Mouse (Mus musculus) gastrocnemius, postnatal 4 days (tissue): ENCODE data around the gene Olfr370. TPM values are rescaled to one million over a fixed set of nuclear protein-coding genes. Genes with fewer than 3 reads are reported as not detected.
"Not testable (repeated sequence)": the region's sequence is repeated elsewhere in the genome, so short reads cannot be mapped to it uniquely, and the experiment has no call there.

Source experiments
- DNase-seq, 2 experiments: peaks; one replicate each; pipeline ENCODE4 v3.0.0; 2021 to 2022; ENCODE audit warnings: low spot score in 2 of 2, mixed read lengths in 2 of 2
- long read RNA-seq, 2 experiments: library from polyadenylated mRNA; stranded (forward); transcript quantifications; one replicate each; pipeline ENCODE4 v2.0.0; 2021
- total RNA-seq, 2 experiments: library from RNA; stranded (reverse); gene quantifications; 2 replicates each; pipeline ENCODE4 v1.2.3; 2021

Gene Olfr370
- not detected for total RNA-seq
- long read RNA-seq, experiment 1: 0 reads
- long read RNA-seq, experiment 2: 0 reads

DNA sequence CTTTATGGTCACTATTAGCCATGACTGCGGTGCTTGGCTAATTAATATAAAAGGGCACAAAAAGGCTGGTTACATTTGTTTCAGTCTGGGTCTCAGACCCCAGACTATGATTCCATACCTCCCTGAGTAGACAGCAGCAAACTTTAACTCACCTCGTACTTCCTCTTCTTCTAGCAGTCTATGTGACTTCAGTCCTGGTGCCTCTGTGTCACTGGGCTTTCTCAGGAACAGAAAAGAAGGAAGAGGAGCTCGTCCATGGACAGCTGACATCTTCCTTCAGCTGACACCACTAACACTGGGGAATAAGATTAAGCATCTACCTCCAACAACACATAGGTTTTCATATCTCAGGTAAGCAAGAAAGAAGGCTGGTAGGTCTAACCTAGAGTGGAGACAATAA lies at the start of gene Olfr370:
Gene Olfr370, plus strand, starts transcription at position 45 of the 400 bp plus-strand sequence.
- DNase-seq: no peak

DNA sequence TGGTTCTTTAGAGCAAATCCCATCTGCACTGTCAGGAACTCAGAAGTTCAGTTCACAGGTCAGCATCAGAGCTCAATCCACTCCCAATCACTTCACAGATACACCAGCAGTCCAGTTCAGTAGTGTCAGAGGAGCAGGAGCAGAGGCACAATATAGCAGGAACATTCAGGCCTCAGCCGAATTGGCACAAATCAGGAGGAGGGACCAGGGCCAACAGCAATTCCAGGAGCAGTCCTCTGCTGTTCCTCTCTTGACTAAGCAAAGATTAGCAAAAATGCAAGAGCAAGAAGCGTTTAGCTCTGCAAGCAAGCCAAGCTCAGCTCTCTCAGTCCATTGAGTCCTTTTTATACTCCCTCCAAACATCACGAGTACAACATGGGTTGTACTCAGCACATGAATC lies 23.9 kb upstream of the Olfr370 start:
- DNase-seq: no peak

DNA sequence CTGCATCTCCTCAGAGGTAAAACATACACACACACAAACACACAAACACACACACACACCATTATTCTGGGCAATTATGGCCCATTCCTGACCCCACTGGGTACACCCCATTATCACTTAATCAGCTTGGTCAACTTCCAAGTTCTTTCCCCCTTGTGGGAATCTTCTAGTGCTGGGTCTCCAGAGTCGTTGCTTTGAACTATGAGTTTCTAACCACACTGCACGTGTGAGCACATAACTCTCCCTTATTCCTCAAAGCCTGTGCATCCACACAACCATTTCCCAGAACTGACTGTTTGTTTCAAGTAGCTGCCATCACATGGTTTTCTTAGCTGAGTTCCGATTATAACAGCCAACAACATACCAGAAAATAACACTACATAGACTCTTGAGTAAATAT lies 15.1 kb upstream of the Olfr370 start:
- DNase-seq: no peak

GRCm38 (mm10) chr8:83520907-83521306 lies 14.7 kb upstream of the Olfr370 start:
- not testable (repeated sequence) for DNase-seq

DNA sequence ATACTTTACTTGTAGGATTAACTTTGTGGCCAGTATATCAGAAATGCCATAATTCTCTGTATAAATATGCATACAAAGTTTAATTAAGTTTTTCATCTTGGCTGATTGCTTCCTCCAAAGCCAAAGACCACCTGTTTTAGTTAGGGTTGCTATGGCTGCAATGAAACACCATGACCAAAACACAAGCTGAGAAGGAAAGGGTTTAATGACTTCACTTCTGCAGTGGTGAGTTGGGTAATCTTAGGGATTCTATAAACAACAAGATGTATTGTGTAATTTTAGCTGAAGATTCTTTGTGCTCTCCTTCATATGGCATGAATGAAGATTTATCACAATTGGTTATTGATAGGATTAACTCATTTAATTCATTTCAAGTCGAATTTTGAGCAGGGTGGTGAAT lies 14.3 kb upstream of the Olfr370 start:
- no peak for DNase-seq

DNA sequence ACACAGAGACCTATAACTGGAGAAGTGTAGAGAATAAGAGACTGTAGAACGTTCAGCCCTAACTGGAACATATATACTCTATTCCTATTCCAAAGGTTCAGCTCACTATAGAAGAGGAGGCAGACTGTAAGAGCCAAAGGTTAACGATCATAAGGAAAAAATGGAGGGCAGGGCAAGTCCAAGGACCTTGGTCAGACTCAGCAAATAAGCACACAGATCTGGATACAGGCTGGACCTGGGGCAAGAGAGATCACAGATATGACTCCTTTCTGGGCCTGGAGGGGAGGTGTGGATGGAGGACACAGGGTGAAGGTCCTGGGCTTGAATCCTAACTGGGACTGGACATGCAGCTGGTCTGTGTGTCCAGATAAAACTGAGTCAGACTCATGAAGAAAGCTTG lies 778 bp upstream of the Olfr370 start:
- no peak for DNase-seq

DNA sequence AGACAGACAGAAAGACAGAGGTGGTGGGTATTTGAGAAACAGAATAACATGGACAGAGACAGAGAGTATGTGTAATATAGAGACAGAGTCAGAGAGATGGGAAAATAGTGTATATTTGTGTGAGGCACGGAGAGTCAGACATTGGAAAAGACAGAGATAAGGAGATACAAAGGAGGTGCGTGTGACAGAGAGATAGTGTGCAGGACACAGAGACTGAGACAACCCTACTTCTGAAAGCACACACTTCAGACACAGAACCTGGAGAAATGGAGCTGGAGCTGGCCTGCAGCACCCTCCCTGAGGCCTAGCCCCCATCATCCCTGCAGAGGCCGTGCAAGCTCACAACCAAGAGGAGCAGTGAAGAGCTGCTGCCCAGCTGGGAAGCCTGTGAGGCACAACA lies 27.1 kb downstream of the Olfr370 start:
- no peak for DNase-seq

DNA sequence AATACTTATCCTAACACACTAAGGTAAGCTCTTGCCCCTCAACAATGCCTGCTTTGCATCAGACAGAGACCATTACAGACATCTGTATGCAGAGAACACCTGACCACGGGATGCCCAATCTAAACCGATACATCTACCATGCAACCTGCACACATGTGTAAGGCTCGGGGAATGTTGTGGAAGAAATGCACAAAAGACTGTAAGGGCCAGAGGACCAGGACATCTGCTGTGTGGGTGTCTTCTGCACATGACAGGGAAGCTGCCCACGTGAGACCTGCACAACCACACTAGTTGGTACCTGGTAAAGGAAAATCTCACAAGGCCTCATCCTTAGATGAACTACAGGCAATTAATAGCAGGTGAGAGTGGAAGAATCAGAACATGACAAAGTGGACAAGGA lies 27.7 kb downstream of the Olfr370 start:
- no peak for DNase-seq

GRCm38 (mm10) chr8:83565731-83566375 lies 30.3 kb downstream of the Olfr370 start:
- DNase-seq: no peak

DNA sequence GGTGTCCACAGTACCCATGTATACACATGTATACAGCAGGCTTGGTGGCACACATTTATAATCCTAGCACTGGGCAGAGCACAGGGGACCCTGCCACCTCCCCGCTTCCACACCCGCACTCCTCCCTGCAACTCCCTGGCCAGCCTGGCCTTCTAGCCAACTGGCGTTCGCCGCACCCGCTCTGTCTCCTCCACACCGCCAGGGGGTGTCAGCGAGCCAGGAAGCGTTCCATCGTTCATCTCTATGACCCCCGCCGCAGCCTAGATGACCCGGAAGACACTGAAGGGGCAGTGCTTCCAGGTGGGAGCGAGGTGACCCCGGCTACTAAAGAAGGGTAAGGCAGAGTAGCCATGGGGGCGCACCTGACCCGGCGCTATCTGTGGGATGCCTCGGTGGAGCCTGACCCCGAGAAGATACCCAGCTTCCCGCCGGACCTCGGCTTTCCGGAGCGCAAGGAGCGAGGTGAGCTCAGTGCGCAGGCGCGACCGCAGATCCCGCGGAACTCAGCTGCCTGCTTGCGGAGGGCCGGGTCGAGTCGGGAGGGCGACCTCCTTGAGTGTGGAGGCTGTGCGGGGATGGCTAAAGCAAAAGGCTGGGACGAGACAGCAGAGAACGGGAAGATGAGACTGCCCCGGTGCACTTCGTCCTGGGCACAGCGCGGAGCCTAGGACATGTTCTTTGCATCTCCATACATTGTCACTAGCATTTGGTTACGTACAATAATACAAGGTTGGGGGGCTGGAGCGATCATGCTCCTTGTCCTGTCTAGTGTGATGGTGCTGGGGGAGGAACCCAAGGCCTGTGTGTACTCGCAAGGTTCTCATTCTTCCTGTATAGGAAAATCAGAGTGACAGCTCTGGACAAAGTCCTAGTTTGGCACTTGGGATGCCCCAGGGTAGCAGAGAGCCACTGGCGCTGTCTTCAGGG lies 31.2 kb downstream of the Olfr370 start, which contains the start of gene Ndufb7:
Gene Ndufb7, plus strand, starts transcription at position 203 of the 927 bp plus-strand sequence.
- DNase-seq: peak; percentile 96

- DNase-seq: no peak
Observed at GRCm38 (mm10) chr8:83567668-83568067, 32.1 kb downstream of the Olfr370 start.

GRCm38 (mm10) chr8:83568128-83568527 lies 32.5 kb downstream of the Olfr370 start:
- DNase-seq: no peak

GRCm38 (mm10) chr8:83568755-83569154 lies 33.2 kb downstream of the Olfr370 start:
- DNase-seq: no peak

DNA sequence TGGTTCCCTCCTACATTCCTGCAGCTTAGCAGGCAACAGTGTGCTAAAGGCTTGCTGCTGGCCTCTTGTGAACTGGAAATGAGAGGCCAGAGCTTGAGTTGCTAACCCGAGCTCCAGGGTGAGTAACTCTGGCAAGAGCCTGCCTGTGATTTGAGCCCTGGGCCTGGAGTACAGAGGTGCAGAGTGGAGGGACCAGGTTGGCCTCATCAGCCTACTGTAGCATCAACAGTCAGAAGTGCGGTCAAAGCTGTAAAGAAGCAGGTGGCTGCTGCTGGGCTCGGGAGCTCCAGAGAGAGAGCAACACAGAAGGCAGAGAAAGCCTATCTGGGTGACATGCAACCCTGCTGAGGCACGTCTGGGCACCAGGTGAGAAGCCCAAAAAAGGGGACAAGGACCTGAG lies 33.6 kb downstream of the Olfr370 start:
- no peak for DNase-seq

DNA sequence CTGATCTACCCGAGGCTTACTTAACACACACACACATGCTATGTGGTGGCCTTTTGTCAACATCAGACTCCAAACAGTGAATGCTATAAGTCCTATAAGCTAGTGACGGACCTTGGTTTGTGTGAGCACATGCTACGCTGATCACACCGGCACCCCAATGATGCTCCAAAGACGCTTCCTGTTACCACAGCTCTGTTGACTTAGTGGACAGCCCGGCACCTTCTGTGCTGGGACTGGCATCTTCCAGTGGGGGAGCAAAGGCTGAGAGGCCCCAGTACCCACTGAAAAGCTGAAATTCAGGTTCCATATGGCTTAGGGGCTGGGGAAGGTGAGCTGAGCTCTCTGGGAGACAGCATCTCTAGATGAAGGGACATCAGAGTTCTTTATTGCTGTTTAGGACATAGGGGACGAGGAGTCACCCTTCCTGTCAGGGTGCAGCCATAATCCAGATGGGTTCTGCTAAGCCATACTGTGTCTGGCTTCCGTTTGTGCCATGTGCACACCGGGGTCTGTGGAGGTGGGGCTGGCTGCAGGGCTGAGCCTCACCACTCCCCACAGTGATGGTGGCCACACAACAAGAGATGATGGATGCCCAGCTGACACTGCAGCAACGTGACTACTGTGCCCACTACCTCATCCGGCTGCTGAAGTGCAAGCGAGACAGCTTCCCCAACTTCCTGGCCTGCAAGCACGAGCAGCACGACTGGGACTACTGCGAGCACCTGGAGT lies 34.9 kb downstream of the Olfr370 start:
- DNase-seq: no peak

- not testable (repeated sequence) for DNase-seq
Observed at GRCm38 (mm10) chr8:83571001-83571340, 35.4 kb downstream of the Olfr370 start.

DNA sequence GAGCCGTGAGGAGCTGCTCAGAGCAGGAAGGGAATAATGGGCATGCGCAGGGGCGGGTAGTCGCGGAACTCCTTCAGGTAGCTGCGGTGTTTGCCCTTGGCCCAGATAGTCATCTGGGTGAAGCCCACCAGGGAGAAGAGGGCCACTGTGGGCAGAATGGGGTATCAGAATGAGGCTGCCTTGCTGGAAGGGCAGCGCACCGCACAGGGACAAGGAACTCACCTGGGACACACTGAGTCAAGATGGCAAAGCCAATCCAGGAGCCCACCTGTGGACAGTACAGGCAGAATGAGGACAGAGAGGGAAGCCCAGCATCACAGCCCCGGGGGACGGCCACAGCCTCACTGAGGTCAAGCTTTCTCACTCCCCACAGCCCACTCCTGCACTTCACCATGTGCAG lies 36.2 kb downstream of the Olfr370 start:
- no peak for DNase-seq

GRCm38 (mm10) chr8:83572246-83572812 lies 36.7 kb downstream of the Olfr370 start:
- DNase-seq: no peak

DNA sequence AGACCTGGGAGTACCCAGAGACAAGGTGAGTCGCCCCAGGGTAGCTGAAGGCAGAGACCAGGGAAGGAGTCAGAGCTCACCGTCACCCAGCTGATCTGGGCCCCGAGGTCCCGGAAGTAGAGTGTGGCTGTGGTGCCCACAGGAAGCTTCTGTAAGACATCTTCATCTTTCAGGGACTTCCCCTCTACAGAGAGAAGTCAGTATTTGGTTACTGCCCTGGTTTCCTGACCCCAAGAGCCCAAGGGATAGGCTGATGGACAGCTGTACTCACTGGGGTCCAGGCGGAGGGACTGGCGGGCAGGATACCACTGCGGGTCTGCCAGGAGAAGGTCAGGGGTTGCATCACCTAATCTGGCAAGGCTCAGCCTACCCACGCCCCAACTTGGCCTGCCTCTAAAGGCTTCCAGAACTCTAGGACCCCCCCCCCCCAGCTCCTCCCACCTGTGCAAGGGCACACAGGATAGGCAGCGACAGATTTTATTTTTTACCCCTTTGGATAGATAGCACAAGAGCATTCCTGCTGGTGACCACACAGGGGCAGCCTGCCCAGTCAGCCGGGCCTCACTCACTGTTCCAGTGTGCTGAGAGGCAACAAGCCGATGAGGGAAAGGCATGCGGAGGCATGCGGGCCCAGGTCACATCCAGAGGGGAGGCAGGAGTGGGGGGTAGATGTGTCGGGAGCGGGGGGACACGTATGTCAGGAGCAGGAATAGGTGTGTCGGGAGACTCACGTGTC lies 37.7 kb downstream of the Olfr370 start:
- DNase-seq: no peak

DNA sequence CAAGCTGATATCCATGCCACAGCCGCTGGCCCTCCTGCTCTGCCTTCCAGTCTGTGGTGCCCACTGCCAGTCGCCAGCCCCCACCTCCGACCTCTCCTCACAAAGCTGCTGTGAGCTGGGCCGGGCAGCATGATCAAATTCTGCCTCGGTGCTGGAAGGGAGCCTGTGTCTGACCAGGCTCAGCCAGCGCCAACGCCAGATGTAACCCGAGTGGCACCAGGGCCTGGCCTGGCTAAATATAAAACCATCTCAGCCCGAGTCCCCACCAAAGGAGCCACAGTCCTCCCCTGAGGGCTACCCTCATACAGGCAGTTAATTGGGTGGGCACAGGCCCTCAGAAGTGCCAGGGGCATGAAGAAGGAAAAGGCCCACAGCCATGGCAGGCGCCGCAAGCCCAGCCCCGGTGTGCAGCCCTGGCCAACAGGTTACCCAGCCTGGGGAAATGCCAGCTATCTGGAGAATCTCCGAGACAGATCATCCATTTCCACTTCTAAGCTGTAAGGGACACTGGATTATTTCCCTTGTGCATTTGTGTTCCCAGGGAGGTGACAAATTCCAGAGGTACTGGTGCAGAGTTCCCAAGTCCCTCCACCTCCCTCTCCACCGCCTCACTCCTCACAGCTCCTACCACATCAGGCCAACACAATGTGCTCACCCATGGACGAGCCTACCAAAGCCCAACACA lies 39.2 kb downstream of the Olfr370 start:
- DNase-seq: no peak
